Mouse (Mus musculus): Measurements from ENCODE around the gene Krt20. TPM values are rescaled to one million over a fixed set of nuclear protein-coding genes. Genes with fewer than 3 reads are reported as not detected.

The Krt20 gene
- polyA plus RNA-seq, 1 experiment from 2014 or later: 0.40 TPM

DNA sequence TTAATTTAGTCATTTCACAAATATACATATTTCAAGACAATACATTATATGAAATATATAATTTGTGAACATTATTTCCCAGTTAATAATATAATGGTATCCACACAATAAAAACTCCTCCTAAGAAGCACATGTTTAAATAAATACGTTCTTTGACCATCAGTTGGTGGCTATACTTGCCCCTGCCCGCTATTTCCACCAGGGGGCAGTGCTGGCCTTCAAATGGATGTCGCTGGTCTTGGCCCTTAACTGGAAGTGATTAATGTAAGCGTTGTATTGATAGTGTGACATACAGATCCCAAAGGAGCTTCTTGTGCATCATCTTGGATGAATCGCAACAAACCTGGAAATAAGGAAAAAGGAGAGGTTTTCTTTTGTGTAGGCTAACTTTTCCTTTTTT lies 58.4 kb downstream of the Krt20 start:
- Histone ChIP-seq H3K36me3 (no peaks in the 10 kb centered on the region), H3K4me1 (no peaks in the 10 kb centered on the region), H3K27ac (no peak overlapping the region), H3K4me3 (no peak overlapping the region), H3K9me3 (no peaks in the 10 kb centered on the region), H3K9ac (no peak overlapping the region), H3K4me2 (replicated peaks) (no peak overlapping the region), H3K27me3 (no peaks in the 10 kb centered on the region)
- WGBS: 15% methylated on average over 5 of the region's 5 CpGs
- no peak for ATAC-seq (ENCODE audit: insufficient number of reproducible peaks, insufficient read depth, low FRiP score, low TSS enrichment)

Other genes starting within 250 kb of the Krt20 start
- 329 and 340 TPM in 2 replicates for gene Smarce1, start 207.1 kb downstream of the Krt20 start, polyA plus RNA-seq (2016; fragmentation: Nextera tagmentation; extraction: Ambion mirVana)
- 0.38 and 0.58 TPM in 2 replicates for gene Krt222, start 194.1 kb downstream of the Krt20 start, polyA plus RNA-seq (2016; fragmentation: Nextera tagmentation; extraction: Ambion mirVana)
- gene Krt24, start 152.9 kb downstream of the Krt20 start, polyA plus RNA-seq (2016; fragmentation: Nextera tagmentation; extraction: Ambion mirVana): 0.33 and 0.51 TPM in 2 replicates
- gene Krt25, start 115.2 kb downstream of the Krt20 start, polyA plus RNA-seq (2016; fragmentation: Nextera tagmentation; extraction: Ambion mirVana): not detected in 2 replicates
- gene Krt26, start 100.2 kb downstream of the Krt20 start, polyA plus RNA-seq (2016; fragmentation: Nextera tagmentation; extraction: Ambion mirVana): not detected in 2 replicates
- gene Krt27, start 87.0 kb downstream of the Krt20 start, polyA plus RNA-seq (2016; fragmentation: Nextera tagmentation; extraction: Ambion mirVana): not detected in 2 replicates
- gene Krt28, start 63.2 kb downstream of the Krt20 start, polyA plus RNA-seq (2016; fragmentation: Nextera tagmentation; extraction: Ambion mirVana): 0.18 and 0.29 TPM in 2 replicates
- gene Krt10, start 48.8 kb downstream of the Krt20 start, polyA plus RNA-seq (2016; fragmentation: Nextera tagmentation; extraction: Ambion mirVana): 34.6 and 35.3 TPM in 2 replicates
- gene Krt12, start 15.9 kb downstream of the Krt20 start, polyA plus RNA-seq (2016; fragmentation: Nextera tagmentation; extraction: Ambion mirVana): not detected in 2 replicates
- 0.61 and 2.4 TPM in 2 replicates for gene Krt23, start 55.0 kb upstream of the Krt20 start, polyA plus RNA-seq (2016; fragmentation: Nextera tagmentation; extraction: Ambion mirVana)
- not detected in 2 replicates for gene Krt39, start 83.2 kb upstream of the Krt20 start, polyA plus RNA-seq (2016; fragmentation: Nextera tagmentation; extraction: Ambion mirVana)
- not detected in 2 replicates for gene Krt40, start 105.0 kb upstream of the Krt20 start, polyA plus RNA-seq (2016; fragmentation: Nextera tagmentation; extraction: Ambion mirVana)
- not detected in 2 replicates for gene Krtap3-3, start 112.7 kb upstream of the Krt20 start, polyA plus RNA-seq (2016; fragmentation: Nextera tagmentation; extraction: Ambion mirVana)
- gene Krtap3-2, start 118.7 kb upstream of the Krt20 start, polyA plus RNA-seq (2016; fragmentation: Nextera tagmentation; extraction: Ambion mirVana): not detected in 2 replicates
- gene Gm11939, start 121.3 kb upstream of the Krt20 start, polyA plus RNA-seq (2016; fragmentation: Nextera tagmentation; extraction: Ambion mirVana): not detected in 2 replicates
- not detected in 2 replicates for gene Krtap3-1, start 128.5 kb upstream of the Krt20 start, polyA plus RNA-seq (2016; fragmentation: Nextera tagmentation; extraction: Ambion mirVana)
- gene Krtap1-5, start 142.9 kb upstream of the Krt20 start, polyA plus RNA-seq (2016; fragmentation: Nextera tagmentation; extraction: Ambion mirVana): not detected in 2 replicates
- not detected in 2 replicates for gene Krtap1-4, start 145.5 kb upstream of the Krt20 start, polyA plus RNA-seq (2016; fragmentation: Nextera tagmentation; extraction: Ambion mirVana)
- gene Krtap1-3, start 153.2 kb upstream of the Krt20 start, polyA plus RNA-seq (2016; fragmentation: Nextera tagmentation; extraction: Ambion mirVana): not detected in 2 replicates
- gene Krtap9-3, start 160.0 kb upstream of the Krt20 start, polyA plus RNA-seq (2016; fragmentation: Nextera tagmentation; extraction: Ambion mirVana): not detected in 2 replicates
- not detected in 2 replicates for gene Gm11938, start 165.2 kb upstream of the Krt20 start, polyA plus RNA-seq (2016; fragmentation: Nextera tagmentation; extraction: Ambion mirVana)
- gene Gm11937, start 172.0 kb upstream of the Krt20 start, polyA plus RNA-seq (2016; fragmentation: Nextera tagmentation; extraction: Ambion mirVana): not detected in 2 replicates
- gene Krtap2-4, start 176.7 kb upstream of the Krt20 start, polyA plus RNA-seq (2016; fragmentation: Nextera tagmentation; extraction: Ambion mirVana): not detected in 2 replicates
- not detected in 2 replicates for gene Gm11562, start 182.3 kb upstream of the Krt20 start, polyA plus RNA-seq (2016; fragmentation: Nextera tagmentation; extraction: Ambion mirVana)
- not detected in 2 replicates for gene Krtap4-1, start 190.1 kb upstream of the Krt20 start, polyA plus RNA-seq (2016; fragmentation: Nextera tagmentation; extraction: Ambion mirVana)
- not detected in 2 replicates for gene Krtap4-2, start 196.9 kb upstream of the Krt20 start, polyA plus RNA-seq (2016; fragmentation: Nextera tagmentation; extraction: Ambion mirVana)
- not detected in 2 replicates for gene Krtap4-7, start 205.9 kb upstream of the Krt20 start, polyA plus RNA-seq (2016; fragmentation: Nextera tagmentation; extraction: Ambion mirVana)
- not detected in 2 replicates for gene Gm11555, start 212.1 kb upstream of the Krt20 start, polyA plus RNA-seq (2016; fragmentation: Nextera tagmentation; extraction: Ambion mirVana)
- not detected in 2 replicates for gene Gm11563, start 220.8 kb upstream of the Krt20 start, polyA plus RNA-seq (2016; fragmentation: Nextera tagmentation; extraction: Ambion mirVana)
- not detected in 2 replicates for gene Krtap4-6, start 227.8 kb upstream of the Krt20 start, polyA plus RNA-seq (2016; fragmentation: Nextera tagmentation; extraction: Ambion mirVana)